Mouse (Mus musculus): ENCODE measurements around the gene Fgf11.

GRCm38 (mm10) chr11:69758971-69759721, 42.5 kb downstream of the Fgf11 start:
- no peak for TF ChIP-seq CTCF (IDR thresholded peaks at IDR 0.05; ENCODE audit: extremely low read depth, insufficient read depth, low read length)
- peak; percentile 82 for TF ChIP-seq POLR2A (IDR thresholded peaks at IDR 0.05; ENCODE audit: extremely low read depth, insufficient read depth, low read length)
